Mouse (Mus musculus) retina, embryonic 14.5 days (tissue): ENCODE measurements at regions not wholly inside any gene's neighbourhood (a gene's known extent, or its start where the extent isn't known, plus 50 kb on each side); places are given as distances from the start of the nearest gene placed in this dataset.
"Not testable (repeated sequence)": the region's sequence is repeated elsewhere in the genome, so short reads cannot be mapped to it uniquely, and the experiment has no call there.

ENCODE experiments used
- DNase-seq: peaks from one replicate; pipeline ENCODE4 v3.0.0-alpha.2; 2015; ENCODE audit warnings: low spot score

DNA sequence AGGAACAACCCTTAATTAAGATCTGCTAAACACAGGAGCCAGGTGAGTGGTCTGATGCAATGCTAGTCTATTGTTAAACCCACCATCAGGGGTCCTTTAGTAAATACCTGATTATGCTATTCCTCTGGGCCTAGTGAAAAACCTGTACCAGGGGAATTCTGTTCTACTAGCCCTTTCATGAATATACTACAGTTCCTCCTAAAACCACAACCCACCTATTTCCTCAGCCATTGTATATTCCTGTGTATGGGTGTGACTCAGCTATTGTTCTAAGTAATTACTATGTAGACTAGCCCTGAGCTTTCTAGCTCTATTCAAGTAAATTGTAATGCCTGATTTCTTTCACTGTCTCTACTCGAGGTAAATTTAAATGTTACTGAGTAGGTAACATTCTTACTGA is 57.0 kb upstream of the Egfem1 start:
- not testable (repeated sequence) for DNase-seq

DNA sequence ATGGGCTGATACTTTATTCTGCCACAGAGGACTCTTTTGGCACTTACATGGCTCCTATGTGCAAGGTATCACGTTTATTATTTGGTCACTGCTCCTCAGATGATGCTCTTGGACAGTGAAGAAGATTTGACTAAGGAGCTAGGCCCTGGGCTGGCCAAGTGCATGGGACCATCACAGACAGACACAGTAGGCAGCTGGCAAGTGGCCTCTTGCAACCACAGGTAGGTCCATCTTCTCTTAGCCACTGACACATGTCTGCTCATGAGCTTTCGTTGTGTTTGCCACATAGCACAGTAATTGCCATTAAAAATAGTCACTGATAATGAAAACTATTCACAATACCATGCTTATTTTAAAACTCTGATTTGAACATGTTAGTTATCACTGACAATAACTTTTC is 54.1 kb upstream of the Egfem1 start:
- DNase-seq = no peak

DNA sequence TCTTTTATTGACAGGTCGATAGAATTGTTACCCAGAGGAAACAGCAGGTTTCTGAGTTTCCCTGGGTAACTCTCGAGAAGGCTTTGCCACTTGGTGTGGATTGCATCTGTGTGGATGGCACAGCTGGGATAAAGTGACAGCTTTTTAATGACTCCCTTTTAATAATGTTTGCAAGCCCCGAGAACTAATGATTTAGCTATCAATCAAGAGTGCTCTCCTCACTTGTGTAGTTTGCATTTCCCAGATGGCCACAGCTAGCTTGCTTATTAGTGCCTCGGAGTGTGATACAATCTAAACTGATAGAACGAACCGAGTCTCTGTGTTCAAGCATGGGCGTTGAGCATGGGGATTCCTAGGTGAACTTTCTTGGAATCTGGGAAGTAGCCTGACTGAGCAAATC is 51.0 kb upstream of the Egfem1 start:
- DNase-seq = peak; percentile 17

DNA sequence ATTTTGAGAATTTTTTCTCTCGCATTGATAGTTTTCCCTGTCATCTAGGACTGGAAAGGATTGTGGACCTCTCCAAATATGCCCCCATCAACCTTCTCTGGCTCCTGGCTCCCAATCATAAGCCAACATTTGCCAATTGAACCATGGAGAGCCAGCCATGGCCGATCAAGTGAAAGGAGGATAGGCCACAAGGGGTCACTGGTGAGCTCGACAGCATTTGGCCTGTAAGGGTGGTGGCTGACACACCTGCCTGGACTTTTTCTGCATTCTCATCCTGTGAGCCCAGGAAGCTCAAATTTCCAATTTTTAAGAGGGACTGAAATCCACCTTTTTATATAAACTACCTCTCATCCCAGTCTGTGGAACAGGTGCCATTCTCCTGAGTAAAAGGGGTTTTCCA is 50.0 kb upstream of the Egfem1 start:
- peak; percentile 59 for DNase-seq
